Mouse (Mus musculus): ENCODE results near the gene Olfm1. TPM values are rescaled to one million over a fixed set of nuclear protein-coding genes. Genes with fewer than 3 reads are reported as not detected.
A peak's percentile ranks its signal among the peaks of the same experiment; 100 is the strongest.

The Olfm1 gene
- polyA plus RNA-seq, 1 experiment from 2014 or later: 377 TPM

DNA sequence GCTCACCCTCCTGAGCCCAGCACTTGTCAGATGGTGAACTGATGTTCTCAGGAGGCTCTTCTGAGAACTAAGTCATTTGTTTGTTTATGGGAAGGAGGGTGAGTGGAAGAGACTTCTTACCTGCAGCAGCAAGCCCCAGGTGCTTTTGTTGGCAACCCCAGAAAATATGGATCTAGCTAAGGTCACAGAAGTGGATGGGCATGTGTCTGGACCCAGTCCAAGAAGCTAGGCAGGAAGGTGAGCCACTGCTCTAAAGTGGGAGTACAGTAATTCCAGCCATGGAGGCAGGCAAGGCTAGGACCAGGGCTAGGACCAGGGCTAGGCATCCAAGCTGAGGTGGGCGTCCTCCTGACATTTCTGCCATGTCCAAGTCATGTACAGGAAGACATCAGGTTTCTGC is 26.8 kb downstream of the Olfm1 start:
- no peak overlapping the region for H3K9ac ChIP-seq
- no peak overlapping the region for H3K27ac ChIP-seq
- no peaks in the 10 kb centered on the region for H3K27me3 ChIP-seq (ENCODE audit: control insufficient read depth, insufficient read depth, low read length)
- ATAC-seq (ENCODE audit: low FRiP score): no peak
- no peak overlapping the region for H3K4me3 ChIP-seq (replicated peaks; ENCODE audit: low read length)
- no peak overlapping the region for H3K4me2 ChIP-seq (replicated peaks)
- no peaks in the 10 kb centered on the region for H3K9me3 ChIP-seq (ENCODE audit: control insufficient read depth, low read length)
- H3K4me1 ChIP-seq (replicated peaks; ENCODE audit: control insufficient read depth, insufficient read depth, low read length): 0 out of 2 replicates have a peak, but pooled peaks cover 2% of the 10 kb centered on the region
- WGBS: 88% methylated on average over 1 of the region's 1 CpGs
- DNase-seq (ENCODE audit: low spot score): no peak
- H3K36me3 ChIP-seq (replicated peaks; ENCODE audit: control insufficient read depth, insufficient read depth): peaks cover 74% of the 10 kb centered on the region

DNA sequence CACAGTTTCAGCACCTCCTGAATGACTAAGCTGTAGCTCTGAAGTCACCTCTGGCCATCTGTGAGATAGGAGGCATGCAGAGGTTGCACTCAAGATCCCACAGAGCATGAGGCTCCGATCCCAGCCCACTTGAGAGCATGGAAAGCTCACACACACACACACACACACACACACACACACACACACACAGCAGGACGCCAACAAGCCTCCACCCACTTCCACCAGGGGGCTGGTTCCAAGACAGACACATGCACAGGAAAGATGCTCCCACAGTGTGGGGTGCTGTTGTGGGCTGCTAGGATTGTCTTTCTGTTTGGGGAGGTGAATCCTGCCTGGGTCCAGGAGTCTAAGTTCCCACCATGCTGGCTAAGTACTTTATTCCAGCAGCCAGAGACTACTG is 29.0 kb downstream of the Olfm1 start:
- WGBS: 68% methylated on average over 2 of the region's 2 CpGs
- H3K9me3 ChIP-seq (ENCODE audit: control insufficient read depth, low read length): no peaks in the 10 kb centered on the region
- no peak overlapping the region for H3K9ac ChIP-seq
- DNase-seq (ENCODE audit: low spot score) (no peak), ATAC-seq (ENCODE audit: low FRiP score) (no peak)
- no peak overlapping the region for H3K4me2 ChIP-seq (replicated peaks)
- 0 out of 2 replicates have a peak, but pooled peaks cover 2% of the 10 kb centered on the region for H3K4me1 ChIP-seq (replicated peaks; ENCODE audit: control insufficient read depth, insufficient read depth, low read length)
- no peak overlapping the region for H3K4me3 ChIP-seq (replicated peaks; ENCODE audit: low read length)
- no peaks in the 10 kb centered on the region for H3K27me3 ChIP-seq (ENCODE audit: control insufficient read depth, insufficient read depth, low read length)
- H3K27ac ChIP-seq: no peak overlapping the region
- peaks cover 65% of the 10 kb centered on the region for H3K36me3 ChIP-seq (replicated peaks; ENCODE audit: control insufficient read depth, insufficient read depth)

DNA sequence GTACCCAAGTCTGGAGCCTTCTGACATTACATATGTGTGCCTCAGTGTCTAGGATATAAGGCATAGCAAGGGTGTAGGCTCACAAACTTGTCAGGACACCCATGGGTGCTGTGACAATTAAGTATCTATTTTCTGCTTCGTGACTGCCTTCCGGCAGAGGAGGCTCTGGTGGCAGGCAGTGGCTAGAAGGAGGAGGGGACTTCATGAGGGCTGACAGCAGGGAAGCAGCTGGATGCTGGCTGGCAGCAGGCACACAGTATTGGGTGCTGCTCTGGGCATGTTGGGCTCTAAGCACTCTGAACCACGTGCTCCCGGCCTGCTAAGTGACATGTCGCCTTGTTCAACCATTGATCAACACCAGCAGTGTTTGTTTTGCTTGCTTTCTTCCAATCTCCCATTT is 32.0 kb downstream of the Olfm1 start:
- no peak for ATAC-seq (ENCODE audit: low FRiP score)
- Histone ChIP-seq H3K9ac (no peak overlapping the region), H3K4me2 (replicated peaks) (no peak overlapping the region), H3K9me3 (ENCODE audit: control insufficient read depth, low read length) (no peaks in the 10 kb centered on the region), H3K27ac (no peak overlapping the region), H3K4me3 (replicated peaks; ENCODE audit: low read length) (no peak overlapping the region), H3K27me3 (ENCODE audit: control insufficient read depth, insufficient read depth, low read length) (no peaks in the 10 kb centered on the region), H3K4me1 (replicated peaks; ENCODE audit: control insufficient read depth, insufficient read depth, low read length) (0 out of 2 replicates have a peak, but pooled peaks cover 10% of the 10 kb centered on the region), H3K36me3 (replicated peaks; ENCODE audit: control insufficient read depth, insufficient read depth) (peaks cover 63% of the 10 kb centered on the region)
- DNase-seq (ENCODE audit: low spot score): no peak
- 60% methylated on average over 5 of the region's 5 CpGs for WGBS

DNA sequence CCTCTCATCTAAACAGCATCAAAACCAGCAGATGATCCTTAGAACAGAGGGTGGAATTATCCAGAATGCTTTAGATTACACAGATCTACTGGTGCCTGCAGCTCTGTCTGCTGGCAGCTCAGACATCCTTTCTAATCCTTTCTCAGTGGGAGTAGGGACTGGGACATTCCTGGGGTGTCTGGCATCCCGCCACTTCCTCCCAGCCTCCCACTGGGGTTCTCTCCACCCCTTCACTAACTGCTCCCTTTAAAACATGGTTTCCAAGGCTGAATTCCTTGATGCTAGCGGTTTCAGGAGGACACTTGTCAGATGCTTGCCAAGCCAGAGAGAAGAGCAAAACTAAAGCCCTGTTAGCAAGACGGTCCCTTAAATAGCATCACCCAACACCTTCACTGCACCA is 33.1 kb downstream of the Olfm1 start:
- WGBS: 73% methylated on average over 3 of the region's 3 CpGs
- Histone ChIP-seq H3K4me2 (replicated peaks) (no peak overlapping the region), H3K4me3 (replicated peaks; ENCODE audit: low read length) (no peak overlapping the region), H3K27me3 (ENCODE audit: control insufficient read depth, insufficient read depth, low read length) (no peaks in the 10 kb centered on the region), H3K9me3 (ENCODE audit: control insufficient read depth, low read length) (no peaks in the 10 kb centered on the region), H3K9ac (no peak overlapping the region), H3K27ac (no peak overlapping the region), H3K4me1 (replicated peaks; ENCODE audit: control insufficient read depth, insufficient read depth, low read length) (0 out of 2 replicates have a peak, but pooled peaks cover 9% of the 10 kb centered on the region), H3K36me3 (replicated peaks; ENCODE audit: control insufficient read depth, insufficient read depth) (peaks cover 67% of the 10 kb centered on the region)
- DNase-seq (ENCODE audit: low spot score): no peak
- ATAC-seq (ENCODE audit: low FRiP score): no peak

DNA sequence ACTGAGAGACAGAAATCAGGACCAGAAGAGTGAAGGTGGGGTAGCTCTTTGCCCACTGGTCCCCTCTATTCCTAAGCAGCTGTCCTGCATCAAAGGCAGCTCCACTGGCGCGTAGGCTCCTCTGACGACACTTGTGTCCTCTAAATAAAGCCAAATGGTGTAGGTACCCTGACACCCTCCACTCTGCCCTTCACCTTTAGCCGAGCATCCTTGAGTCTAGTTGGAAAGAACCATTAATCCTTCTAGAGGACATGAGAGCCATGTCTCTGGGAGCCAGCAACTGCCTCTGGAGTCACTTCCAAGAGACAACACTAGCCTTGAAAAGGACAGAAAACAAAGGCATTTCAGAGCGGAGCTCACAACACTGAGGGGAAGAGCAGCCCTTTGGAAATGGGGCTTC is 34.2 kb downstream of the Olfm1 start:
- Histone ChIP-seq H3K4me1 (replicated peaks; ENCODE audit: control insufficient read depth, insufficient read depth, low read length) (0 out of 2 replicates have a peak, but pooled peaks cover 9% of the 10 kb centered on the region), H3K9me3 (ENCODE audit: control insufficient read depth, low read length) (no peaks in the 10 kb centered on the region), H3K9ac (no peak overlapping the region), H3K27me3 (ENCODE audit: control insufficient read depth, insufficient read depth, low read length) (no peaks in the 10 kb centered on the region), H3K27ac (no peak overlapping the region), H3K4me2 (replicated peaks) (no peak overlapping the region), H3K36me3 (replicated peaks; ENCODE audit: control insufficient read depth, insufficient read depth) (peaks cover 67% of the 10 kb centered on the region), H3K4me3 (replicated peaks; ENCODE audit: low read length) (no peak overlapping the region)
- WGBS: 64% methylated on average over 5 of the region's 5 CpGs
- no peak for ATAC-seq (ENCODE audit: low FRiP score)
- no peak for DNase-seq (ENCODE audit: low spot score)

DNA sequence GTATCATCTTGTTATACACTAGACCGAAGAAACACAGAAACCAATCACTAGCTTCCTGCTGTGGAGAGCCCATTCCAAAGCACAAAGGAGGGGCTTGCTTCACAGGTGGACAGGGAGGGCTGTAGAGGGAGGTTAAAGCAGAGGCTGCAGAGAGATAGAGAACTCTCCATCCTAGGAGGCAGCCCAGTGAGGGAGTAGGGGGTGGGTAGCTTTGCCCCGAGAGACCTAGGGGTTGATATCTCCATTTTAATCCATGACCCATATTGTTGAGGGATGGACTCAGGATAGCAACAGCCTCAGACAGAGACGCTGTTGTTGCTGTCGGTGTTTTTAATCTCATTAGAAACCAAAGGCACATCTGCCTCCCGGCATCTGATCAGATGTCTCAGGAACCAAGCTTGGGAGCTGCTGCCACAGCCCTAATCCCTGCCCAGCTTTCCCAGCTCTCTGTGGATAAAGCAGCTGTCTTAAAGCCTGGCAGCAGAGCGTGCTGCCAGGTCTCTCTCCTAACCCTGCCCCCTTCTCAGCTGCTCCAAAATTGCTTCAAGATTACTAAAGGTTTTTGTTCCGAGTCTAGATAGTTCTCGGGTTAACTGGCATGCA is 34.9 kb downstream of the Olfm1 start:
- H3K4me2 ChIP-seq (replicated peaks): no peak overlapping the region
- H3K36me3 ChIP-seq (replicated peaks; ENCODE audit: control insufficient read depth, insufficient read depth): peaks cover 60% of the 10 kb centered on the region
- 36% methylated on average over 8 of the region's 8 CpGs for WGBS
- DNase-seq (ENCODE audit: low spot score): no peak
- peak overlapping the region; percentile 51; the same call in 1 of the 2 replicates for H3K27ac ChIP-seq
- H3K27me3 ChIP-seq (ENCODE audit: control insufficient read depth, insufficient read depth, low read length): no peaks in the 10 kb centered on the region
- 0 out of 2 replicates have a peak, but pooled peaks cover 9% of the 10 kb centered on the region for H3K4me1 ChIP-seq (replicated peaks; ENCODE audit: control insufficient read depth, insufficient read depth, low read length)
- H3K4me3 ChIP-seq (replicated peaks; ENCODE audit: low read length): no peak overlapping the region
- H3K9ac ChIP-seq: no peak overlapping the region
- H3K9me3 ChIP-seq (ENCODE audit: control insufficient read depth, low read length): no peaks in the 10 kb centered on the region
- ATAC-seq (ENCODE audit: low FRiP score): no peak

DNA sequence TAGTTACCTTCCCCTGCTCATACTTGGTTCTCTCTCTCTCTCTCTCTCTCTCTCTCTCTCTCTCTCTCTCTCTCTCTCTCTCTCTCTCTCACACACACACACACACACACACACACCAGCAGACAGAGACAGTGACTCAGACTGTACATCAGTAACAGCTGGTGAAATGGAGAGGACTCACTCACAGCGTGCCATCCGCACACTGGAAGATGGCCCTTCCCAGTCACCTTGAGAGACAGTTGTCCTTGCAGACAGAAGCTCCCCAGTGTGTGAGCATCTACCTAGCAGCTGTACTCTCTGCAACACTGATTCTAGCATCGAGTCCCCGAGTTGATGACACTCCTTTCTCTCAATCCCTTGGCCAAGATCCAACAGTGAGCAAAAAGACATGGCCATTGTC is 35.6 kb downstream of the Olfm1 start:
- ATAC-seq (ENCODE audit: low FRiP score): no peak
- peak overlapping the region; percentile 51; the same call in 1 of the 2 replicates for H3K27ac ChIP-seq
- H3K9me3 ChIP-seq (ENCODE audit: control insufficient read depth, low read length): no peaks in the 10 kb centered on the region
- WGBS: 77% methylated on average over 4 of the region's 4 CpGs
- no peaks in the 10 kb centered on the region for H3K27me3 ChIP-seq (ENCODE audit: control insufficient read depth, insufficient read depth, low read length)
- H3K36me3 ChIP-seq (replicated peaks; ENCODE audit: control insufficient read depth, insufficient read depth): peaks cover 54% of the 10 kb centered on the region
- no peak for DNase-seq (ENCODE audit: low spot score)
- H3K4me2 ChIP-seq (replicated peaks): no peak overlapping the region
- H3K4me3 ChIP-seq (replicated peaks; ENCODE audit: low read length): no peak overlapping the region
- H3K4me1 ChIP-seq (replicated peaks; ENCODE audit: control insufficient read depth, insufficient read depth, low read length): 0 out of 2 replicates have a peak, but pooled peaks cover 9% of the 10 kb centered on the region
- no peak overlapping the region for H3K9ac ChIP-seq

DNA sequence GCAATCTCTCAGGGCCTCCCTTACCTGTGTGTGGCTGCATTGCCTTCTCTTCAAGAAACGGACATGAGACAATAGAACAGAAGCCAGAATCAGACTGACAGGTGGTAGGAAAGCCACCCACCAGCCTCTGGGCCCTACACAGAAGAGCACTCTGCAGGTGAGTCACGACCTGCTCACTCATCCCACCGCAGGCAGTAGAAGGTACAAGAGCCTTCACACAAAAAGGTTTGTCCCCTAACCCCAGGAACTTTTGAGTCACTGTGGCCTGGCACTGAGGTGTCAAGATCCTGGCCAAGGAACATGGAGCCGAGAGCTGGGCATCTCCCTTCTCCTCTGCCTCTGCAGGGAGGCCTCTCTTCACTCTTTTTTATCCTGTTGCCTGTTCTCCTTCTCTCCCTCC is 42.3 kb downstream of the Olfm1 start:
- H3K9ac ChIP-seq: no peak overlapping the region
- 72% methylated on average over 4 of the region's 4 CpGs for WGBS
- peaks cover 12% of the 10 kb centered on the region for H3K36me3 ChIP-seq (replicated peaks; ENCODE audit: control insufficient read depth, insufficient read depth)
- ATAC-seq (ENCODE audit: low FRiP score) (no peak), DNase-seq (ENCODE audit: low spot score) (no peak)
- H3K9me3 ChIP-seq (ENCODE audit: control insufficient read depth, low read length): no peaks in the 10 kb centered on the region
- no peak overlapping the region for H3K4me2 ChIP-seq (replicated peaks)
- H3K4me1 ChIP-seq (replicated peaks; ENCODE audit: control insufficient read depth, insufficient read depth, low read length): no peaks in the 10 kb centered on the region
- H3K4me3 ChIP-seq (replicated peaks; ENCODE audit: low read length): no peak overlapping the region
- no peak overlapping the region for H3K27ac ChIP-seq
- H3K27me3 ChIP-seq (ENCODE audit: control insufficient read depth, insufficient read depth, low read length): no peaks in the 10 kb centered on the region

DNA sequence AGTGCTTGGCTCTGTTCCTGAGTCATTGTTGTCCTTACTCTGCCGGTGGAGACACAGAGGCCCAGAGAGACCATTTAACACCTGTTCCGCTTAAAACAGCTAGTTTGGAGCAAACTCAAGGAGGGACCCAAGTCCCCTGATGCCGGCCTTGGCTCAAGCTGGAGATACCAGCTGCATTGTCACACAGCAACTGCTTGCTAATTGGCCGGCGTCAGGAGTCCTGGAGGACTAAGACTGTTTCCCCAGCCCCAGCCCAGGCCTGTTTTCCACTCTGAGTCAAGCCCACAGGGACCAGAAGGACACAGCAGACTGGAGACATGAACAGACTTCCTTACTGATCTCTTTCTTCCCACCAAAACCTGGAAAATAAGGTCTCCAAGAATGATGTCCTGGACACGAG is 43.7 kb downstream of the Olfm1 start:
- Histone ChIP-seq H3K4me2 (replicated peaks) (no peak overlapping the region), H3K27ac (no peak overlapping the region), H3K4me1 (replicated peaks; ENCODE audit: control insufficient read depth, insufficient read depth, low read length) (no peaks in the 10 kb centered on the region), H3K9me3 (ENCODE audit: control insufficient read depth, low read length) (no peaks in the 10 kb centered on the region), H3K9ac (no peak overlapping the region), H3K4me3 (replicated peaks; ENCODE audit: low read length) (no peak overlapping the region), H3K36me3 (replicated peaks; ENCODE audit: control insufficient read depth, insufficient read depth) (no peaks in the 10 kb centered on the region), H3K27me3 (ENCODE audit: control insufficient read depth, insufficient read depth, low read length) (no peaks in the 10 kb centered on the region)
- ATAC-seq (ENCODE audit: low FRiP score) (no peak), DNase-seq (ENCODE audit: low spot score) (no peak)
- 74% methylated on average over 6 of the region's 6 CpGs for WGBS

DNA sequence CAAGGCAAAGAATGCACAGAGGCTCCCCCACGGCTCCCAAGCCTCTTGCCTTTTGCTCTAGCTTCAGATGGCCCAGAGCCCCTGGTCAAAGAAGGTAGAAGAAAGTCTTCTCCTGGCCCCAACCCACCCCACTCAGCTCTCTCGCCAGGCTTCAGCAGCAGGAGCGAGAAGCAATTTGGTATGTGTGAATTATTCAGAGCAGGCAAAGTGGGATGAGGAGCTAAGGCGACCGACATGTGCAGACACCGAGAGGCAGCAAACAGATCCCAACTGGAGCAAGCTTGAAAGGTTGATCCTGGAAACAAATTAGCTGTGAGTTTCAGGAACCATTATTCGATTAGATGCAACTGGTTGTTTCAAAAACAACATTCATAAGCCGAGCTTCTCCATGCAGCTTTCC is 46.8 kb downstream of the Olfm1 start:
- H3K4me2 ChIP-seq (replicated peaks): no peak overlapping the region
- ATAC-seq (ENCODE audit: low FRiP score): no peak
- no peak overlapping the region for H3K9ac ChIP-seq
- no peaks in the 10 kb centered on the region for H3K36me3 ChIP-seq (replicated peaks; ENCODE audit: control insufficient read depth, insufficient read depth)
- DNase-seq (ENCODE audit: low spot score): no peak
- no peak overlapping the region for H3K4me3 ChIP-seq (replicated peaks; ENCODE audit: low read length)
- no peak overlapping the region for H3K27ac ChIP-seq
- 85% methylated on average over 8 of the region's 8 CpGs for WGBS
- H3K9me3 ChIP-seq (ENCODE audit: control insufficient read depth, low read length): no peaks in the 10 kb centered on the region
- H3K4me1 ChIP-seq (replicated peaks; ENCODE audit: control insufficient read depth, insufficient read depth, low read length): no peaks in the 10 kb centered on the region
- H3K27me3 ChIP-seq (ENCODE audit: control insufficient read depth, insufficient read depth, low read length): no peaks in the 10 kb centered on the region

Measured in hindbrain, embryonic 14.5 days (tissue).